Mouse (Mus musculus) gastrocnemius, postnatal 25 days (tissue): ENCODE data around the gene Kat7. TPM values are rescaled to one million over a fixed set of nuclear protein-coding genes. Genes with fewer than 3 reads are reported as not detected.

Experiments used
- DNase-seq: peaks from one replicate; pipeline ENCODE4 v3.0.0; 2022
- total RNA-seq, 2 experiments: library from RNA; stranded (reverse); gene quantifications; 1 replicate in 1 of 2; 2 replicates in 1 of 2; pipeline ENCODE4 v1.2.3; 2021

The Kat7 gene
- total RNA-seq, 2 experiments from 2014 or later = 16.9 to 19.6 TPM

- DNase-seq = no peak
These were observed 30.9 kb downstream of the Kat7 start for GRCm38 (mm10) chr11:95279061-95279659.

- no peak for DNase-seq
These were observed 34.0 kb downstream of the Kat7 start for GRCm38 (mm10) chr11:95276056-95276455.

GRCm38 (mm10) chr11:95274613-95275012, 35.4 kb downstream of the Kat7 start:
- DNase-seq = no peak

- no peak for DNase-seq
These were observed 36.4 kb downstream of the Kat7 start for GRCm38 (mm10) chr11:95273661-95274060.

GRCm38 (mm10) chr11:95266540-95267245, 43.4 kb downstream of the Kat7 start:
- peak; percentile 27 for DNase-seq

GRCm38 (mm10) chr11:95264455-95265013, 45.5 kb downstream of the Kat7 start:
- no peak for DNase-seq

- DNase-seq = peak; percentile 34
These were observed 46.1 kb downstream of the Kat7 start for GRCm38 (mm10) chr11:95263816-95264454.

GRCm38 (mm10) chr11:95261178-95261751, 48.8 kb downstream of the Kat7 start, which contains the start of gene Tac4:
Tac4 (plus strand) TSS chr11:95261529.
- DNase-seq = no peak

- DNase-seq = peak; percentile 92
These were observed 50.8 kb downstream of the Kat7 start for GRCm38 (mm10) chr11:95259088-95259849.

GRCm38 (mm10) chr11:95258490-95258889, 51.6 kb downstream of the Kat7 start:
- peak; percentile 83 for DNase-seq

- no peak for DNase-seq
These were observed 52.1 kb downstream of the Kat7 start for GRCm38 (mm10) chr11:95257930-95258329.

- DNase-seq = peak; percentile 34
These were observed 54.3 kb downstream of the Kat7 start for GRCm38 (mm10) chr11:95255747-95256146.

- DNase-seq = no peak
These were observed 55.9 kb downstream of the Kat7 start for GRCm38 (mm10) chr11:95254165-95254564.

GRCm38 (mm10) chr11:95252104-95252503, 57.9 kb downstream of the Kat7 start:
- no peak for DNase-seq

GRCm38 (mm10) chr11:95251295-95251694, 58.8 kb downstream of the Kat7 start:
- peak; percentile 51 for DNase-seq

- DNase-seq = no peak
These were observed 59.9 kb downstream of the Kat7 start for GRCm38 (mm10) chr11:95250110-95250509.

- no peak for DNase-seq
These were observed 63.0 kb downstream of the Kat7 start for GRCm38 (mm10) chr11:95247065-95247464.

- DNase-seq = no peak
These were observed 64.6 kb downstream of the Kat7 start for GRCm38 (mm10) chr11:95245456-95245855.

GRCm38 (mm10) chr11:95242653-95243052, 67.4 kb downstream of the Kat7 start:
- DNase-seq = no peak

GRCm38 (mm10) chr11:95238477-95238876, 71.6 kb downstream of the Kat7 start:
- DNase-seq = no peak

GRCm38 (mm10) chr11:95232329-95232696, 77.7 kb downstream of the Kat7 start:
- DNase-seq = no peak
